In the genomic region with DNA sequence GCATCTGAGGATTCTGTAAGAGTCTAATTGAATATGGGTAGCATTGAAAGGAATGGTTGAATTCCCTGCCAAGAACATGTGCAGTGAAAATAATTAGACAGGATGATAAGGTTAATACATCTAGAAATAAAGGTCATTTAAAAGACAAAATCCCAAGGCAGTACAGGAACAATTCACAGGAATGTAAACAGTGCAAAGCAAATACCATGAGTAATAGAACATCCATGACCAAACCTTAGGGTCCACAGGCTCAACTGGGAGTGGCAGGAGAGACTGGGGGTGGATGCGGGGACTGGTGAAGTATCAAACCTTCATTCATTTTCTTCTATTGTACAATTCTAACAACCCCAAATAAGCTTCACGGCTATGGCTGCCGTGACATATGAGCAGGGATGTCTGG, we compare ENCODE assay signal across 15 mouse cellular contexts.
"Had no signal": no experiment of that assay in that cellular context is flagged by ENCODE, and none has a peak within 500 bp of the region (broad histone marks: within the 10 kb centered on the region; RNA-seq: fewer than 3 reads in every experiment).

No protein-coding gene starts in this region.

- H3K4me2 ChIP-seq: neural tube, embryonic 12.5 days; neural tube, embryonic 13.5 days; neural tube, embryonic 15.5 days had no signal

- H3K9ac ChIP-seq: neural tube, embryonic 12.5 days; neural tube, embryonic 13.5 days; neural tube, embryonic 15.5 days had no signal

- H3K27ac ChIP-seq: neural tube, embryonic 12.5 days; neural tube, embryonic 13.5 days; neural tube, embryonic 15.5 days had no signal

- H3K27me3 ChIP-seq: neural tube, embryonic 12.5 days; neural tube, embryonic 13.5 days; neural tube, embryonic 15.5 days had no signal

- DNase-seq: retina, postnatal 1 day; right cerebral cortex, adult 18-20 months; right cerebral cortex, postnatal 14 days; right cerebral cortex, postnatal 25 days; right cerebral cortex, postnatal 4 days; spleen, adult 18-20 months; thymus, adult 18-20 months; thymus, adult 2 months; thymus, postnatal 14 days; thymus, postnatal 25 days; thymus, postnatal 36 days; thymus, postnatal 4 days had no signal

- H3K9me3 ChIP-seq: neural tube, embryonic 12.5 days; neural tube, embryonic 13.5 days; neural tube, embryonic 15.5 days had no signal

- H3K4me3 ChIP-seq: neural tube, embryonic 12.5 days; neural tube, embryonic 13.5 days; neural tube, embryonic 15.5 days had no signal

- H3K4me1 ChIP-seq: neural tube, embryonic 12.5 days; neural tube, embryonic 15.5 days had no signal

- H3K36me3 ChIP-seq: neural tube, embryonic 12.5 days; neural tube, embryonic 13.5 days; neural tube, embryonic 15.5 days had no signal
